Mouse (Mus musculus) megakaryocyte, embryonic 14.5 days (primary cell): Measurements from ENCODE around the gene Dscaml1.

ENCODE experiments used
- FLI1 ChIP-seq: IDR thresholded peaks from 2 replicates; pipeline ENCODE4 v1.6.1; 2012; ENCODE audit warnings: low read length, inconsistent platforms, mixed read lengths
- GATA1 ChIP-seq: IDR thresholded peaks from 3 replicates; pipeline ENCODE4 v1.6.1; 2012; ENCODE audit warnings: mixed read lengths, low read length, inconsistent platforms, borderline replicate concordance

- TF ChIP-seq GATA1 (no peak), FLI1 (no peak)
These were observed 108.1 kb downstream of the Dscaml1 start for GRCm38 (mm10) chr9:45534472-45534988.
